Mouse (Mus musculus) MEL-GATA-1-ER (cell line): Measurements from ENCODE around the gene Actr2.
A peak's percentile ranks its signal among the peaks of the same experiment; 100 is the strongest.
"Not testable (repeated sequence)": the region's sequence is repeated elsewhere in the genome, so short reads cannot be mapped to it uniquely, and the experiment has no call there.

Experiments used
- DNase-seq: peaks from one replicate; pipeline ENCODE4 v3.0.0-alpha.2; 2012; ENCODE audit warnings: low read depth; ENCODE audit errors: extremely low read depth

Actr2 gene

GRCm38 (mm10) chr11:20112741-20113480, at the start of gene Actr2:
Gene Actr2, minus strand, starts transcription at chr11:20112913.
- DNase-seq = peak; percentile 83

- no peak for DNase-seq
These were observed 46.2 kb upstream of the Actr2 start for GRCm38 (mm10) chr11:20158879-20159278.

GRCm38 (mm10) chr11:20153542-20153941, 40.8 kb upstream of the Actr2 start:
- DNase-seq = not testable (repeated sequence)

- DNase-seq = no peak
These were observed 39.6 kb upstream of the Actr2 start for GRCm38 (mm10) chr11:20152107-20152901.

- no peak for DNase-seq
These were observed 38.6 kb upstream of the Actr2 start for GRCm38 (mm10) chr11:20151290-20151689.

GRCm38 (mm10) chr11:20149936-20150335, 37.2 kb upstream of the Actr2 start:
- no peak for DNase-seq

- no peak for DNase-seq
These were observed 32.7 kb upstream of the Actr2 start for GRCm38 (mm10) chr11:20145383-20145782.

- DNase-seq = no peak
These were observed 32.0 kb upstream of the Actr2 start for GRCm38 (mm10) chr11:20144536-20145263.

GRCm38 (mm10) chr11:20143687-20144086, 31.0 kb upstream of the Actr2 start:
- DNase-seq = not testable (repeated sequence)

- no peak for DNase-seq
These were observed 29.8 kb upstream of the Actr2 start for GRCm38 (mm10) chr11:20142516-20142915.

GRCm38 (mm10) chr11:20140286-20140685, 27.6 kb upstream of the Actr2 start:
- DNase-seq = no peak

- DNase-seq = no peak
These were observed 27.0 kb upstream of the Actr2 start for GRCm38 (mm10) chr11:20139711-20140110.

GRCm38 (mm10) chr11:20138498-20139208, 25.9 kb upstream of the Actr2 start:
- DNase-seq = no peak

- no peak for DNase-seq
These were observed 25.2 kb upstream of the Actr2 start for GRCm38 (mm10) chr11:20137872-20138271.

- DNase-seq = no peak
These were observed 23.6 kb upstream of the Actr2 start for GRCm38 (mm10) chr11:20136314-20136713.

GRCm38 (mm10) chr11:20134869-20135268, 22.2 kb upstream of the Actr2 start:
- DNase-seq = not testable (repeated sequence)

- no peak for DNase-seq
These were observed 21.0 kb upstream of the Actr2 start for GRCm38 (mm10) chr11:20133721-20134120.

GRCm38 (mm10) chr11:20132955-20133562, 20.3 kb upstream of the Actr2 start:
- peak; percentile 74 for DNase-seq

GRCm38 (mm10) chr11:20126673-20127516, 14.2 kb upstream of the Actr2 start:
- peak; percentile 27 for DNase-seq

GRCm38 (mm10) chr11:20125423-20125822, 12.7 kb upstream of the Actr2 start:
- no peak for DNase-seq
